Mouse (Mus musculus) myocyte (in vitro differentiated cells): ENCODE measurements around the gene Btbd19.

Experiments
- POLR2AphosphoS2 ChIP-seq: IDR thresholded peaks from one replicate; pipeline ENCODE4 v1.6.1; 2011; ENCODE audit warnings: low read depth, control low read depth; ENCODE audit not compliant: insufficient read length
- TCF12 ChIP-seq: IDR thresholded peaks from one replicate; pipeline ENCODE4 v1.6.1; 2011; ENCODE audit warnings: mild to moderate bottlenecking, control low read depth; ENCODE audit not compliant: poor library complexity, insufficient read depth, severe bottlenecking

DNA sequence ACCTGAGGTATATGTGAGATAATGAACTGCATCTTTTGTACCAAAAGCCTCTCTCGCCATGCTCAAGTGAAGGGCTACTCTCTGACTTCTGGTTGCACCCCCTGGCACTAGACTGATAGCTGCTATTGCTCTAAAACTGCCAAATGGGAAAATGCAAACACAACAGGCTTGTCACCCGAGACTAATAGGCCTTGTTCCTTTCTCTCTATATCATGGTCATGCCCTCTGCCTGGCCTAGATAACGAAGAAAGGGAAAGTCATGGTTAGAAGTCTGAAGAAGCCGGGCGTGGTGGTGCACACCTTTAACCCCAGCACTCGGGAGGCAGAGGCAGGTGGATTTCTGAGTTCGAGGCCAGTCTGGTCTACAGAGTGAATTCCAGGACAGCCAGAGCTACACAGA lies 34.9 kb downstream of the Btbd19 start:
- TF ChIP-seq POLR2AphosphoS2, result no peak
- no peak for TF ChIP-seq TCF12
